Mouse (Mus musculus) lung, embryonic 14.5 days (tissue): ENCODE results near the gene Clstn2. TPM values are rescaled to one million over a fixed set of nuclear protein-coding genes. Genes with fewer than 3 reads are reported as not detected.

ENCODE experiments used
- ATAC-seq: fragments of 200-750 bp; cut with Nextera tagmentation; 2 replicates; pipeline ENCODE4 v1.8.0; 2017; ENCODE audit warnings: mild to moderate bottlenecking, moderate TSS enrichment, moderate library complexity; ENCODE audit not compliant: insufficient read depth
- DNase-seq: peaks from one replicate; pipeline ENCODE4 v3.0.0-alpha.2; 2015
- H3K27ac ChIP-seq: fragments of 300-500 bp; sonication (generic); 2 replicates; pipeline ENCODE4 v1.5.1; 2014; ENCODE audit warnings: low read depth, mild to moderate bottlenecking, moderate library complexity
- H3K27me3 ChIP-seq: fragments of 300-500 bp; sonication (generic); 2 replicates; pipeline ENCODE4 v1.6.1; 2014; ENCODE audit warnings: low read length, control low read depth; ENCODE audit not compliant: insufficient read depth
- H3K36me3 ChIP-seq: fragments of 300-500 bp; sonication (generic); 2 replicates; pipeline ENCODE4 v1.6.1; 2014; ENCODE audit warnings: control low read depth; ENCODE audit not compliant: insufficient read depth
- H3K4me1 ChIP-seq: fragments of 300-500 bp; sonication (generic); 2 replicates; pipeline ENCODE4 v1.6.1; 2014; ENCODE audit warnings: antibody characterized with exemption, control low read depth; ENCODE audit not compliant: insufficient read depth
- H3K4me2 ChIP-seq: fragments of 300-500 bp; sonication (generic); 2 replicates; pipeline ENCODE4 v1.6.1; 2014; ENCODE audit warnings: mild to moderate bottlenecking
- H3K4me3 ChIP-seq: fragments of 300-500 bp; sonication (generic); 2 replicates; pipeline ENCODE4 v1.5.1; 2014; ENCODE audit warnings: low read depth, low read length
- H3K9ac ChIP-seq: fragments of 300-500 bp; sonication (generic); 2 replicates; pipeline ENCODE4 v1.6.1; 2014
- H3K9me3 ChIP-seq: fragments of 300-500 bp; sonication (generic); 2 replicates; pipeline ENCODE4 v1.6.1; 2016; ENCODE audit warnings: low read depth, low read length, control low read depth
- CTCF ChIP-seq: IDR thresholded peaks from 2 replicates; pipeline ENCODE4 v1.5.1; 2016; ENCODE audit warnings: antibody characterized with exemption, low read depth
- WGBS: fragments of 180-500 bp; shearing (Covaris S2); extraction: QIAGEN DNeasy Blood & Tissue Kit; methylation state at CpG from one replicate; pipeline ENCODE4 v1.1.7; 2014; 5-methylcytosine and 5-hydroxymethylcytosine counted together
- polyA plus RNA-seq: library from polyadenylated mRNA; unstranded; fragments of >200 nt; fragmentation: Nextera tagmentation; extraction: Ambion mirVana; gene quantifications from 2 replicates; pipeline ENCODE4 v1.2.1, GENCODE M21; 2014

The Clstn2 gene
- polyA plus RNA-seq, 1 experiment from 2014 or later: 2.0 TPM

GRCm38 (mm10) chr9:97772431-97772830 lies 260.6 kb downstream of the Clstn2 start:
- DNase-seq (no peak), ATAC-seq (no peak)
- no peaks in the 10 kb centered on the region for H3K4me1 ChIP-seq
- no peak overlapping the region for H3K27ac ChIP-seq
- H3K9me3 ChIP-seq: no peaks in the 10 kb centered on the region
- H3K4me2 ChIP-seq: no peak overlapping the region
- no peaks in the 10 kb centered on the region for H3K36me3 ChIP-seq
- H3K9ac ChIP-seq: no peak overlapping the region
- TF ChIP-seq CTCF: no peak
- H3K4me3 ChIP-seq: no peak overlapping the region
- WGBS: 29% methylated on average over 3 of the region's 3 CpGs
- no peaks in the 10 kb centered on the region for H3K27me3 ChIP-seq

GRCm38 (mm10) chr9:97769331-97769730 lies 263.6 kb downstream of the Clstn2 start:
- Histone ChIP-seq H3K4me1 (no peaks in the 10 kb centered on the region), H3K36me3 (no peaks in the 10 kb centered on the region), H3K27ac (no peak overlapping the region), H3K9me3 (no peaks in the 10 kb centered on the region), H3K27me3 (no peaks in the 10 kb centered on the region), H3K9ac (no peak overlapping the region), H3K4me3 (no peak overlapping the region), H3K4me2 (no peak overlapping the region)
- no peak for TF ChIP-seq CTCF
- DNase-seq: no peak
- no peak for ATAC-seq
- 23% methylated on average over 5 of the region's 5 CpGs for WGBS

DNA sequence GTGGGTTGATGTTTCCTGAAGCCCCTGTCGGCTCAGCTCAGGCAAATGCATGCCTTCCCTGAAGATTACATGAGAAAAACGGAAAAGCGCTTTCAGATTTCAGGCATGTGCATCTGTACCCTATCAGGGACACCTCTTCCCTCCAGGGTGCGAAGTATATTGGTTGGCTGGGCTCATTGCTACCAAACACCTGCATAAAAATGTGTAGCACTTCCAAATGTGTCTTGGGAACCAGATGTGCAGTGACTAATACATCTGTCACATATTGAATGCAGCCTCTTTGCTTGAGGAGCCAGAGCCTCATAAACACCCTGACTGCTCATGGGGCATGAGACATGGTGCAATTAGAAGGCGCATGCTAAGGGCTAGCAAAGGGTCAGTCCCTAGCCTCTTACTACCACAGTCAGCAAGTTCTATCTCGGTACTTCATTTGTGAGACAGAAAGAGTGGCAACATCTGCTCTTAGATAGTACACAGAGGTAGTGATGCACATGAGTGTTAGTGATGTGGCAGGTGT lies 267.7 kb downstream of the Clstn2 start:
- H3K4me3 ChIP-seq: no peak overlapping the region
- DNase-seq: no peak
- H3K4me2 ChIP-seq: no peak overlapping the region
- H3K27me3 ChIP-seq: no peaks in the 10 kb centered on the region
- no peaks in the 10 kb centered on the region for H3K36me3 ChIP-seq
- peaks cover 3% of the 10 kb centered on the region; the same call in 1 of the 2 replicates for H3K4me1 ChIP-seq
- ATAC-seq: no peak
- no peak for TF ChIP-seq CTCF
- 54% methylated on average over 6 of the region's 6 CpGs for WGBS
- no peak overlapping the region for H3K27ac ChIP-seq
- no peak overlapping the region for H3K9ac ChIP-seq
- no peaks in the 10 kb centered on the region for H3K9me3 ChIP-seq

- no peaks in the 10 kb centered on the region for H3K9me3 ChIP-seq
- H3K4me3 ChIP-seq: no peak overlapping the region
- H3K36me3 ChIP-seq: no peaks in the 10 kb centered on the region
- no peak overlapping the region for H3K9ac ChIP-seq
- no peak; the same call in 1 of the 2 replicates for ATAC-seq
- no peak overlapping the region for H3K4me2 ChIP-seq
- no peak overlapping the region for H3K27ac ChIP-seq
- TF ChIP-seq CTCF: no peak
- DNase-seq: peak; percentile 15
- 22% methylated on average over 4 of the region's 4 CpGs for WGBS
- peaks cover 3% of the 10 kb centered on the region; the same call in 1 of the 2 replicates for H3K4me1 ChIP-seq
- no peaks in the 10 kb centered on the region for H3K27me3 ChIP-seq
These were observed 269.9 kb downstream of the Clstn2 start for GRCm38 (mm10) chr9:97763048-97763447.

DNA sequence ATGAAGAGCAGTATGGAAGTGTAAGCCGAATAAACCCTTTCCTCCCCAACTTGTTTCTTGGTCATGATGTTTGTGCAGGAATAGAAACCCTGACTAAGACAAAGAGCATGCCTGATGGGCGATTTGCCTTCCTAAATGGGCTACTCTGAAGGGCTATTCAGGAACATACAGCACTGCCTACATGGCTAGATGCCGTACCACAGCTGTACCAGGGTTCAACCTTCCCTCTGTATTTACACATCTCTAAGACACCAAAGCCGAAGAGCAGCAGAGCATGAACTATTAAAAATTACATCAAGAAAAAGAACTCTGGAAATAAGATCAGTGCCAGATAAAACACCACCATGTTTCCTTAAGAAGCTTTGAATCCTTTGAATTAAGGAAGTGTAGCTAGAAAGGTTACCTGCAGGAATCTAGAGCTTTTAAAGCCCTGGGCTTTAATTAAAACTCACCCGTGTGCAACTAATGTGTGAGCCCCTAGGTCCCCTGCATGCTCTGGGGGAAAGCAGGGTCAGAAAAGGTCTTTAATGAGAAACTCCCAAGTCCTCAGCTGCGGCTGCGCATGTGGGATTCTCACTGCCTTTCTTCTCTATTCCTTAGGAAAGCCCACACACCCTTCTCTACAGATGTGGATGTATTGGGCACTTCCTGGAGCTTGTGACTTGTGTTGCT lies 277.2 kb downstream of the Clstn2 start:
- Histone ChIP-seq H3K4me3 (no peak overlapping the region), H3K27me3 (no peaks in the 10 kb centered on the region), H3K9me3 (no peaks in the 10 kb centered on the region), H3K9ac (no peak overlapping the region), H3K4me2 (no peak overlapping the region), H3K36me3 (no peaks in the 10 kb centered on the region), H3K27ac (no peak overlapping the region), H3K4me1 (no peaks in the 10 kb centered on the region)
- DNase-seq (no peak), ATAC-seq (no peak)
- no peak for TF ChIP-seq CTCF
- 81% methylated on average over 7 of the region's 7 CpGs for WGBS

DNA sequence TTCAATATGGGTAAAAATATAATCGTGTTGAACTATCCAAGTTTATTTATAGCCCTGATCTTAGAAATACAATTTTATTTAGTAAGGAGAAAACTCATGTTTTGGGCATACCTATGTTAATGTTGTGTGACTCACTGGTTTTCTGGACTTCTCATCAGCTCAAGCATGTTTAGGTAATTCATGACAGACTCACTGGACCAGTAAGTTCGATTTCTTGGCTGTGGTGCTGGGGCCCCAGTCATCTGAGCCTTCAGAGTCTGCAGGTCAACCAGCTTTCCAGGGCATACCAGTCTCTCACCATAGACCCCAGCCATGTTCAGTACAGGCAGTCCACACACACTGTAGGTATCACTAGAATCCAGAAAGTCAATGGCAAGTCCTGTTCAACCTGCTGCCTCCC lies 279.3 kb downstream of the Clstn2 start:
- no peaks in the 10 kb centered on the region for H3K9me3 ChIP-seq
- no peak overlapping the region for H3K4me2 ChIP-seq
- no peaks in the 10 kb centered on the region for H3K4me1 ChIP-seq
- ATAC-seq: no peak
- H3K4me3 ChIP-seq: no peak overlapping the region
- no peak for DNase-seq
- H3K36me3 ChIP-seq: no peaks in the 10 kb centered on the region
- no peak overlapping the region for H3K27ac ChIP-seq
- TF ChIP-seq CTCF: no peak
- H3K27me3 ChIP-seq: no peaks in the 10 kb centered on the region
- 65% methylated on average over 2 of the region's 2 CpGs for WGBS
- H3K9ac ChIP-seq: no peak overlapping the region

- Histone ChIP-seq H3K9ac (no peak overlapping the region), H3K4me1 (no peaks in the 10 kb centered on the region), H3K4me2 (no peak overlapping the region), H3K27me3 (no peaks in the 10 kb centered on the region), H3K9me3 (no peaks in the 10 kb centered on the region), H3K36me3 (no peaks in the 10 kb centered on the region), H3K27ac (no peak overlapping the region), H3K4me3 (no peak overlapping the region)
- 68% methylated on average over 2 of the region's 2 CpGs for WGBS
- DNase-seq (no peak), ATAC-seq (no peak)
- no peak for TF ChIP-seq CTCF
These were observed 286.4 kb downstream of the Clstn2 start for GRCm38 (mm10) chr9:97746574-97746973.
